ENCODE assay signal across 18 mouse cellular contexts in genomic region chr13:30754825-30755476, GRCm38 (mm10). TPM values are rescaled to one million over a fixed set of nuclear protein-coding genes. Genes with fewer than 3 reads are reported as not detected.
"Had no signal": no experiment of that assay in that cellular context is flagged by ENCODE, and none has a peak within 500 bp of the region (broad histone marks: within the 10 kb centered on the region; RNA-seq: fewer than 3 reads in every experiment).

No protein-coding gene starts in this region.

- H3K9me3 ChIP-seq: limb, embryonic 15.5 days; liver, embryonic 12.5 days; midbrain, embryonic 10.5 days; neural tube, embryonic 15.5 days; stomach, embryonic 15.5 days had no signal

- H3K27ac ChIP-seq: layer of hippocampus, adult 2 months; limb, embryonic 15.5 days; liver, embryonic 12.5 days; midbrain, embryonic 10.5 days; neural tube, embryonic 15.5 days; stomach, embryonic 15.5 days had no signal

- DNase-seq: kidney, adult 18-20 months; kidney, postnatal 10 days; kidney, postnatal 4 days; left cerebral cortex, postnatal 4 days; lung, postnatal 10 days; lung, postnatal 4 days; midbrain, embryonic 14.5 days; right cerebral cortex, adult 18-20 months; right cerebral cortex, postnatal 25 days; thymus, postnatal 36 days had no signal

- H3K4me3 ChIP-seq: layer of hippocampus, adult 2 months; limb, embryonic 15.5 days; liver, embryonic 12.5 days; midbrain, embryonic 10.5 days; myocyte; neural tube, embryonic 15.5 days; stomach, embryonic 15.5 days had no signal

- H3K9ac ChIP-seq: limb, embryonic 15.5 days; liver, embryonic 12.5 days; neural tube, embryonic 15.5 days; stomach, embryonic 15.5 days had no signal

- ATAC-seq: liver, embryonic 12.5 days had no signal

- H3K36me3 ChIP-seq: limb, embryonic 15.5 days; liver, embryonic 12.5 days; midbrain, embryonic 10.5 days; neural tube, embryonic 15.5 days; stomach, embryonic 15.5 days had no signal

- H3K4me1 ChIP-seq: liver, embryonic 12.5 days had no signal

- H3K4me2 ChIP-seq: limb, embryonic 15.5 days; liver, embryonic 12.5 days; neural tube, embryonic 15.5 days; stomach, embryonic 15.5 days had no signal

RNA-seq across cellular contexts. Expression of gene Irf4, which starts 5.9 kb away (rescaled TPM):
- polyA plus RNA-seq: liver, embryonic 12.5 days; midbrain, embryonic 10.5 days; neural tube, embryonic 11.5 days had no signal
